Mouse (Mus musculus): ENCODE data around the gene Shank2.

Shank2 gene

DNA sequence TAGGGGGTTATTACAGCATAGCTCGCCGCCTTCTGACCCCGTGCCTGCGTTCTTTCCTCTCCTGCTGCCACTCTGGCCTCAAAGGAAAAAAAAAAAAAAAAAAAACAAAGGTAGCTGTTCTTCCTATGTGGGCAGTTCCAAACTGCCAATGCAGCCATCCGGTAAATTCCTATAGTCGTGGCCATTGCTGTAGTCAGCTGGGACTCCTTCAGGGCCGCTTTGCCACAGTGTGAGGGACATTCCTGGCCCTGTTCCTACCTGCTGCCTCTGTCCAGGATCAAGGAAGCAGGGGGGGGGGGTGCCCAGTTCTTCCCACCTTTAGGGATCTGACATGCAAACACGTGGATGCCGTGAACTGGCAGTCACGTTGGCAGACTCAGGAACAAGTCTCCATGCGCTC, 29.1 kb downstream of the Shank2 start:
- no peak for DNase-seq (ENCODE audit: low spot score)

DNA sequence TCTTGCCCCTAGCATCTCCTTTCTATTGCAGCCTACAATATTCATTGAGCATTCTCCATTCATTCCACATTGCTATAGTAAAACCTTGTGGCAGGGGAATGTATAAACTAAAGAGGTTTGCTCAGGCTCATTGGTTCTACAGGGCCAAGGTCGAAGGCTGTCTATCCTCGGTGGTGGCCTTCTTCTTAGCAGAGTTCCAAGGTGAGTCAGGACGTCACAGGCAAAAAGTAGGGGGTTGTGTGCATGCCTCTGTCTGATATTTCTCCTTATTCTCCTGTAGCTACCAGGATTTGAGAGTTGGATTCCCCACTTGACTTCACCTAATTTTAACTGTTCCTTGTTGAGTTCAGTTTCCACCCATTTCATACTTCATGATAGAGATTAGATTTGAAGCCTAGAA, 29.9 kb downstream of the Shank2 start:
- DNase-seq (ENCODE audit: low spot score) = no peak

DNA sequence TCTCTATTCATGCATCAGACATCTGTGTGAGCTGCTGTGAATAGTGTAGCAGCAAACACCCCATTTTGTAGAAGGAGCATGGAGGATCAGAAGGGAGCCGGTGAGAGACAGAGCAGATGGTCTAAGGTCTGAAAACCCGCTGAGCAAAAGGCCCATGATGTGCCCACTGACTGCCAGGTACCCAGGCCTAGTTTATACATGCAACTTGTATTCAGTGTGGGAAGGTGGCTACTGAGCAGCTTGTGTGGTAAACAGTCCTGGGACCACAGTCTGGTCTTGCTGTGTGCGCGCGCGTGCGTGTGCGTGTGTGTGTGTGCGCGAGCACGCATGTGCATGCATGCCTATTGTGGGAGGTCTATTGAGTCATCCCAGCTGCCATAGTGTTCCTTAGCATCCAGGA, 35.8 kb downstream of the Shank2 start:
- no peak for DNase-seq (ENCODE audit: low spot score)

DNA sequence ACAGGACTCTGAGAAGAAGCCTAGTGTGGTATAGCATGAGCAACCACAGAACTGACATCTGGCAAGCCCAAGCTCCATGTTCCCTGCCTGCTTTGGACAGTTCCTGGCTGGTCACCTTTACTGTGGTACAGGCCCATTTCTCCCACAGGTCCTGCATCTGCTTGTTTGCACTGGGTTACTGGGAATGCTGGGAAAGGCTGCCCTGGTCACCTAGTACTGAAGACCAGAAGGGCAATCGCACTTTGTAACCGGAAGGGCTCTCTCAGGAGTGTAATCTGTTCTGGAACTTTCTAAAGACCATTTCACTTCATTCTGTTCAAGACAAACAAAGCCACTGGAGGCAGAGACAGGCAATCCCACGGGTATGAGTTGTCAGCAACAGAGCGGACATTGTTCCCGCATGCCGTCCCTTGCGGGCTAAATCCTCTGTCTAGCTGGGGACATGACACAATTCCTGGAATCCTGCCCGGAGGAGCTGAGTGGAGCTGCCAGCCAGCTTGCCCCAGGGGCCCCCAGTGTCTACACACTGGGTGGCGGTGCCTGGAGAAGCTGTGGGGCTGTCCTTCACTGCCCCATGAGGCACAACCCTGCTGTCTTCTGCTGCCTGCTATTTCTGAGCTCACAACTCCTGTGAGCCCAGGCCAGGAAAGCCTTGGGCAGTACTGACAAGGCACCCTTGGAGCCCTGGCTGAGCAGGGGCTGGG, 36.4 kb downstream of the Shank2 start:
- DNase-seq (ENCODE audit: low spot score) = no peak

DNA sequence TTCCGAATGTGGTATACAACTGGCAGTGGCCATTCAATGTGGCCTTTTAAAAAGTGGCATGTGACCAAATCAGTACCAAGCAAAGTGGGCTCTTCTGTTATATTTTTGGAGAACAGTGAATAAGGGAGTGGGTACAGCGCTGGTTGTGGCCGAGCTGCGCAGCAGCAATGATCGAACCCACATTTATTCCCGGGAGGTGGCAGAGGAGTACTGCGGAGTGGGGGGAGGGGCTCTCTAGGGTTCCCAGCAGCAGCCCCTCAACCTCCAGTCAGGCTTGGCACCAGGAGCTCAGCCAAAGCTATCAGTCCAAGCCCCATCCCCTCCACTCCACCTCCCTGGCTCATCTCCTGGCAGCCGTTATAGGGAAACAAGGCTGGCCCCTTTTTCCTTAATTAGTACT, 37.0 kb downstream of the Shank2 start:
- DNase-seq (ENCODE audit: low spot score) = no peak

DNA sequence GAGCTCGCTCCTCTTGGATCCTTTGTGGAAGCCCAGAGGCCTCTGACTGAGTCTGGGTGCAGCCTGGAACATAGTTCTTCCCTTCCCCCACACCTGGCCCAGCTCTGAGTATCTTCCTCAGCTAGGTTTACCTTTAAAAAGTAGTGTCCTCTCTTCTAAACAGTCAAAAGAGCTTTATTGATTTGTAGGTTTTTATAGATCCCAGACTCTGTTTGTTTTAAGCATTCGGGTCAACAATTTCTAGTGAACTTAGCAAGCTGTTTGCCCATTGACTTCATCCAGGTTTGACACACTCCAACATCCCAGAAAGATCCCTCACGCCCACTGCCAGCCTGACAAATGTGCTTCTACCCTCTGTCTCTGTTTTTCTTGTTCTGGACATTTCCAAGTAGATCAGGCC, 38.6 kb downstream of the Shank2 start:
- DNase-seq (ENCODE audit: low spot score) = no peak

DNA sequence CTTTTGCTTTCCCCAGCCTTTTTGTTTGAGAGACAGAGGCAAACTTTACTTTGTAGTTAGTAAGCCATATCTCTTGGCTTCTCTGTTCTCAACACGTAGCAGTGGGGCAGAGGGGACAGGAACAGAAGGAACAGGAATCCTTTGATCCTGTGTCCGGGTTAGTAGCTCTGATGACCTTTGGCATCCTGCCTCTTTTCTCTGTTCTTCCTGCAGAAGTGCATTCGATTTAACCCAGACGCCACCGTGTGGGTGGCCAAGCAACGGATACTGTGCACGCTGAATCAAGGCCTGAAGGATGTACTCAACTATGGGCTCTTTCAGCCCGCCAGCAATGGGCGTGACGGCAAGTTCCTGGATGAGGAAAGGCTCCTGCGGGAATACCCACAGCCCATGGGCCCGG, 50.3 kb downstream of the Shank2 start:
- DNase-seq (ENCODE audit: low spot score) = no peak

DNA sequence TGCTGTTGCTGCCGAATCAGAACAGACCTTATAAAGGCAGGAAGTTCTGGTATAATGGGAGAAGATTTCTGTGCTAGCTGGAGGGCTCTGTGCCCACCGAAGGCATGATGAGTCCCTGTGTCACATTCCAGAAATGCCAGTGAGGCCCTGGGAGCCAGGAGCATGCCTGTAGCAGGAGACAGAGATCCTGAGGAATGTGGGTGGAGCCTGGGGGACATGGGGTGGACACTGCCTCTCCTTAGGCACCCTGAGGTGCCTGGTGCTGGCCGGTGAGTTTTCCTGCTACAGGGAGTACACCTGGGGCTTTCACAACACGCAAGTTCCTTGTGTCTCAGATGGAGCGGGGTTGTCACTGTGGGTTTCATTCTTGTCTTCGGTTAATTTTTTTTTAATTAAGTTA, 53.5 kb downstream of the Shank2 start:
- no peak for DNase-seq (ENCODE audit: low spot score)

DNA sequence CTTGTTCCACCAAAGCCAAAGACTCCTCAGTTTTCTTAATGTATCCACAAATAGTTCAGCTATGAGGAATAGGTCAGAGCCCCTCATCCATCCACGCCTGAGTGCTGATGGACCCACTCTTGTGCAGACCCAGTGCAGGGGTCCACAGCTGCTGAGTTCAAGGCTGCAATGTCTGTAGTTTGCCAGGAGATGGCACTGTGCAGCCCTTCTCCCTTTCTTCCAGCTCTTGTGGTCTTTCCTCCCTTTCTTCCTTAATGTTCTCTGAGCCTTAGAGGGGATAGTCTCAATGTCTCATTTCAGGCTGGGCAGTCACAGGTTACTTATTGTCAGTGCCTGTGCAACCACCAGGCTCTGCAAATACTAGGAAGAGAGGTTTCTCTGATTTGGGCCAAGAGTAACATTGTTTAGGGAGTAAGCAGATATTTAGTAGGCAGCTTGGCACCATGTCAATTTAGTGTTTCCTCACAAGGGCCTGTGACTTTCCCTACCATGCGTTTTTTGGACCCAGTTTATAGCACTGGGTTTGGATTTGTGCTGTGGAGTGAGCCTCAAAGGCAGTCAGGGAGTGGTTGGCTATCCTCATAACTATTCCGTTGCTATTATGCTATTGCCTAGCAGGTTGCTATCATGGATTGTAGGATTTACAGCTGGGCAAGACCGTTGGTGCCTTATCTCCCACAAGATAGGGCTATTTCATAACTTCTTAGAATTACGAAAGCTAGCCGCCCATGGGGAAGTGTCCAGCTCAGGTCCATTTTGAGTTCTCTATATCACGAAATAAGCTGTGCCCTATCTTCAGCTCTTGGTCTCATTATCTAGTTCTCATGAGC, 54.2 kb downstream of the Shank2 start:
- no peak for DNase-seq (ENCODE audit: low spot score)

DNA sequence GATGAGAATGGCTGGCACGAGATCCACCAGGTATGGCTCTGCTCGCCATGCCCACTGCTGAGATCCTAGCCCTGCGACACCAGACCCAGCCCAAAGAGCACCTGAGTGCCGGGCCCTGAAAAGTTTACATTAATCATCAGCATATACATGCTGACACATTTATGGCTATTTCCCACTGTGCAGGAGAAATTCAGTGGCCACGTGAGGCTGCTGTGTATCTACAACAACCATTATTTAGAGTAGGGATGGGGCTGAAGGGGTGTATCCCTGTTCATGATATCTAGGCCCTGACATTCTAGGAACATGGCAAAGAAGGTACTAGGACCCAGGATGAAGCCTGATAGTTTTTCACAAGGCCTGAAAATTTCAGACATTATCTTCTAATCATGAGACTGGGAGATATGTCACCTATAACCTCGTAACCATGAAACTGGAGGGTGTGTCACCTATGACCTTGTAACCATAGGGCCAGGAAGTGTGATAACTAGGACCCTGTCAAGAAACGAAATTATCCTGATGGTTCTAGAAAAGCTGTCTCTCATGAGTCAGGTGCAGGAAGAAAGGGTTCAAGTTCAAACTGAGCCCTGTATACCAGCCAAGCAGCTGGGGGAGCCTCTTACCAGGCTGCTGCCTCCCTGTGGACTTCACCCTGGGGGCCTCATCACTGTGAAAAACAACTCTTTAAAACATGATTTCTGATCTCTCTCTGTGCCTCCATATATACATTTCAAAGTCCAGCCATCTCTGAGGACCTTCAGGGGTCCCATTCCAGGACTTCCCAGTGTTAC, 68.6 kb downstream of the Shank2 start:
- DNase-seq (ENCODE audit: low spot score) = no peak

DNA sequence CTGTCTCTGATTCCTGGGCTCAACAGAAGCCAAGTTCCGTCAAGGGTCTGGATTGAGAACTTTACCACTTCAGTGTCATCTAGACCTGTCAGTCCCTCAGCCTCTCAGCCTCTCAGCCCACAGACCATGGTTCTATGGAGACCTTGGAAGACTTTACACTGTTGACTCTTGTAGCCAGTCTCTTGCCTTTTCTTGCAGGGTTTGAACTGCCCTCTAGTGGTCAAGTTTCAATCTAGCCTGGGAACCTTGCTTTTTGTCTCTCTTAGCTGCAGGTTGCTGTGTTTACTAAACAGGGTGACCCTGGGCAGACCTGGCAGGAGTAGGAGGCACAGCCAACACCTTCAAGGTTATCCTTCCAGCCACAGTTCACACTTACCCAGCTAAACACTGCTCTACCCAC, 70.5 kb downstream of the Shank2 start:
- no peak for DNase-seq (ENCODE audit: low spot score)

DNA sequence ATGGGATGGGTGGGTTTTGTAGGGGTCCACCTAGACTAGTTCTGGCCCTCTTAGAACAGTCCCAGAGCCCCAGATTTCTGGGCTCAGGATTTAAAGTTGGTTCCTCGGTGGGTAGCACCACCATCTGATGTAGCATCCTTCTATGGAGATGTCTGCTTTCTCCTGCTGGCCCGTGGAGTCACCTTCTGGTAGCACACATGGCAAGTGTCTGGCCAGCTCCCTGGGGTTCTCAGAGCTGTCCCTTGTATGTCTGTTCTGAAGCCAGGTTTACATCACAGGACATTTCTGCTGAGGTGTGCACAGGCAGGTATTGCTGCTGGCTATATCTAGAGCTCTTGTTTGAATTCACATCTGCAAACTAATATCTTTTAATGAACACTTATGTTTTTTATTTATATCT, 71.1 kb downstream of the Shank2 start:
- no peak for DNase-seq (ENCODE audit: low spot score)

DNA sequence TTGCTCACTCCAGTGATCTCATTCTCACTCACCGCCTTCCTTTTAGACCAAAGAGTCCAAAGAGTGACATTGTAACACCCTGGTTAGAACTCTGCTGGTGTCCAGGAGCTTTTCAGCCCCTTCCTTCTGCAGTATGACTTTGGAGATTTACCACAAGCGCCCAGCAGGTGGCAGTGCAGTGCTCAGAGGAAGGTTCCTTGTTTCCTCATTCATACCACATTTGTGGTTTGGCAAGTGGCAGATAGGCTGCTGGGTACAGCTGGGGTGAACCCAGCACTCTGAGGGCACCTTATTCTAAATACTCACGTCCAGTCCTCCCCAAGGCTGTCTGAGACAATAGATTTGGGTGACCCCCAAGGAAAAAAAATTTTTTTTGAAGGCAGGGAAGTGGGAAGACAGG, 73.0 kb downstream of the Shank2 start:
- no peak for DNase-seq (ENCODE audit: low spot score)

DNA sequence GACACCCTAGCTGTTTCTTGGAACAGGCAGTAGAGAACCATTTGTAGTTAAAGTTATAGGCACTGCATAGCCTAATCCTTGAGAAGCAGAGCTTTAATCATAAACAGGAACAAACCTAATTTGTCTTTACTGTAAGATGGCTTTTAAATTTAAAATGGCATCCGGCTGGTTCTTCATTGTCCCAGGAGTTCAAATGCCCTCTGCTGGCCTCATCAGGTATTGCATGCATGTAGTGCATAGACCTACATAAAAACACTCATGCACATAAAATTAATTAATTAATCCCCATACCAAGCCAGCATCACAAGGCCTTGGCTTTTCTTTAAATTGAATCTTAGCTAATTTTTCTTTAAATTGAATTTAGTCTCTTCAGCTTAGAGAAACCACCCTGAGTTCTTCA, 76.9 kb downstream of the Shank2 start:
- DNase-seq (ENCODE audit: low spot score) = no peak

DNA sequence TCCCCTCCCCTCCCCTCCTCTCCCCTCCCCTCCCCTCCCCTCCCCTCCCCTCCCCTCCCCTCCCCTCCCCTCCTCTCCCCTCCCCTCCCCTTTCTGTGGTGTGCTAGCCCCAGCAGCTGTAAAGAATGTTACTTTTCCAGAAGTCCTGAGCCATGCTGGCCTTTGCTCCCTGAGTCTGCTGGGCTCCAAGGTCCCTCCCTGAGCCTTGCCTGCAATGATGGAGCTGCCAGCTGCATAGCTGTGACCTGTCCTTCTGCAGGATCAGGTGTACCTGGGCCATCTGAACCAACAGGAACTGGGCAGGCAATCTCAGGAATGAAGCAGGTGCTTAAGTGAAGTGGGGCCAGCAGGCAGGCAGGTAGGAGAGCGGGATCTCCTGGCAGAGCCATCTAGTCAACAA, 78.1 kb downstream of the Shank2 start:
- DNase-seq (ENCODE audit: low spot score) = no peak

DNA sequence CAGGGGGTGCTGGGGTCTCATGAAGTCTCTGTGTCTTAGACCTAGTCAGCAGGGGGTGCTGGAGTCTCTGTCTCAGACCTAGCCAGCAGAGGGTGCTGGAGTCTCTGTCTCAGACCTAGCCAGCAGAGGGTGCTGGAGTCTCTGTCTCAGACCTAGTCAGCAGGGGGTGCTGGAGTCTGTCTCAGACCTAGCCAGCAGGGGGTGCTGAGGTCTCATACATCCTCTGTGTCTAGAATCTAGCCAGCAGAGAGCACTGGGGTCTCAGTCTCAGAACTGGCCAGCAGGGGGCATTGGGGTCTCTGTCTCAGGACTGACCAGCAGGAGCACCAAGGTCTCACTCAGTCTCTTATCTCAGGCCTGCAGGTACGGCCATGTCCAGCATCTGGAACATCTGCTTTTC, 79.7 kb downstream of the Shank2 start:
- DNase-seq (ENCODE audit: low spot score) = no peak

DNA sequence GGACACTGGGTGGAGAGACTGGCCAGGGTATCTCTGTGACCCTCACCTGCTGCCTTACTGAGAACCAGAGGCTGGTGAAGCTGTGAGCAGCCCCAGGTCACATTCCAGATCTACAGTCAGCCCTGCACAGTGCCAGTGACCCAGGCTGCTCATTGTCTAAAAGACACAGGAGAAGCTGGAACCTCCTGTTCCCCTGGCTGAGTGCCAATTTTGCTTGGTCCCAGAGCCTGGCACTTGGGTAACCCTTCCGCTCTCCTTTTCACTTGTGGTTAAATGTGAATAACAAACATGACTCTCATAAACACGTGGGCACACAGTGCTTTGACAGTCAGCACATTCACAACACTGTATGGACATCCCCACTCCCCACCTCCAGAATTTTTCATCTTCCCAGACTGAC, 80.2 kb downstream of the Shank2 start:
- DNase-seq (ENCODE audit: low spot score) = no peak

DNA sequence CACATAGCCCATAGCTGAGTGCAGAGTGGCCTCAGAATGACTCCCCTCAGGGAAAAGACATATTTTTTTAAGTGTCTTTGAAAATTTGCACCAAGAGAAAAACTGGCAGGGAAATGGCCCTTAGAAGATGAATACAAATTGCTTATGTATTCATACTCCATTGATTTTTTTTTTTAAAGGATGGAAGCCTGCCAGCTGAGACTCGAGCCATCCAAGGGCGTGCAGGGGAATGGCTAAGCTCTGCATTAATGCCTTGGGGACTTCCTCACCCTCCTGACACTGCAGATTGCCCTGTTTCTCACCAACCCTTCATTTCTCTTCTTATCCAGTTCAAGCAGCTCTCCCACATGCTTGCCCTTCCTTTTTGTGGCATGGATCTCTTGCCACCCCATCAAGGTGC, 85.5 kb downstream of the Shank2 start:
- DNase-seq (ENCODE audit: low spot score) = no peak

DNA sequence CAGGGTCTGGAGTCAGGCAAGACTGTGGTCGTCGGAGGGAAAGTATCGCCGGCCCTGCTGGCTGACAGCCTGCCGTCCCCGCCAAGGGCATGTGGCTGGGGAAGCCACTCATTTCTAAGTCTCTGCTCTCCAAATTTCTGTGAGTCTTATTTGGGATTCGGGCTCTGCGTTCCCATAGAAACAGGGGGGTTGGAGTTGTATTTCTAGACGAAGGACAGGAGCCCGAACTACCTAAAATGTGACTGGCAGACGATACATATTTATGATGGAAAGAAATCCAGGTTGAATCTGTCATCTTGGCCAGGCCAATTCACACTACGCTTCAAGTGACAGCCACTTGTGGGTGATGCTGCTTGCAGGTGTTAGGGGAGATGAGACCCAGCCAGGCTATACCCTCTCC, 92.4 kb downstream of the Shank2 start:
- no peak for DNase-seq (ENCODE audit: low spot score)

DNA sequence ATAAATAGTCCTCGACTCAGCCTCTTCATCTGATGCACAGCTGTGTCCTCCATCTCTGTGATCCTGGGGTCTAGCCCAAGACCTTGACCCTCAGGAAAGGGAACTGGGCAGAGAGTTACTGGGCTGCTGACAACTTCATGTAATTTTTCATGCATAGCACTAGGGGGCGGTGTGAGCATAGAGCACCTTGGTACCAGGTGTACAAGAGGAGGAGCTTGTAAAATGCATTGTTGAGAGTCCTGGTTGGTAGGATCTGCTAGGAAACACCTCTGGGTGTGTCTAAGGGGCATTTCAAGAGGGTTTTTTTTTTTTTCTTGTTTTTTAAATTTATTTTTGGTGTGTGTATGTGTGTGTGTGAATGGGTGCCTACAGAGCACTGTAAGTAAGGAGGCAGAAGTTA, 95.6 kb downstream of the Shank2 start:
- no peak for DNase-seq (ENCODE audit: low spot score)

DNA sequence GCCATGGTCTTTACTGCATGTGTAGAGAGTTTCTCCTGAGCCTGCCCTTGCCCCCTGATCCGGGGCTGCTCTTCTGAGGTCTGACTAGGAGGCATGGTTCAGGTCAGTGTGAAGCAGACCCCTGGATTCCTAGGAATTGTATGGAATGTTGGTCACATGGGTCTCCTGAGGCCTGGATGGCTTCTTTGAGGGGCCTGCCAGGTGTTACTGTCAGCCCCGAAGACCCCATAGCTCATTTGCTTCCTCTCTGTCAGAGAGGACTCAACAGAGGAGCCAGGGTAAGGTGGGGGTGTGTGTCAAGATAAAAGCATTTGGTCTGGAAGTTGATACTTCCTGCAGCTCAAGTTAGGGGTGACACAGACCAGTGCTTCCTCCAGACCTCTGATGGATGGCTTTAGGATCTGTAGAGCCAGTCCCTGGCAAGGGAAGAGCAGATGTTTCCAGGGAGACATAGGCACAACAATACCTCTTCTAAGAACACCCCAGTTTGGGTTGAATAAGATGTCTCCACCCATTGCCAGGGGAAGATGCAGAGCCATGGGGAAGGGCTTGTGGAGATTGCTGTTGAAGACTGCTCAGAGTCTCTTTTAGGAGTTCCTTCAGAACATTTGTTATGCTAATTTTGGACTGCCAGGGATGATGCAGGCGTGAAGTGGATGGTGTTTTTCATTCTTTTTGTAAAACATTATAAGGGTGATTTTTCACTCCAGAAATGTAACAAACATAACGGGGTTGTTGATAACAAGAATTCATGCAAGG, 100.7 kb downstream of the Shank2 start:
- no peak for DNase-seq (ENCODE audit: low spot score)

DNA sequence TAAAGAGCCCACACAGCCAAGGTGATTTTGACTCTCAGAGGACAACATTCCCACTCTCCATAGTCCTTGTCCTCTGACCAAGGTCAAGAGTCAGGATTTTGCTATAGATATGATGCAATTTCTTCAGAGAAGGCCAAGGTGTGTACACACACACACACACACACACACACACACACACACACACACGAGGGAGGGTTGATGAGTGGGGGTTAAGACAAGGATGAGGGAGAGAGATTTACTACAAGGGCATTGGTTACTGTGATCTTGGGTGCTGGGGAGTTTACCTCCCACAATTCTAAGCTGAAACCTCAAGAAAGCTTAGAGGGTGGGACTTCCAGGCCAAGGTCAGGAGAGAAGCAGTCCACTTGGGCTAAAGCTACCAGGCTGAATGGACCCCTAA, 104.2 kb downstream of the Shank2 start:
- no peak for DNase-seq (ENCODE audit: low spot score)

Data from ovary, postnatal 10 days (tissue).